Mouse (Mus musculus) T-helper 1 cell (primary cell): ENCODE data around the gene Zfp451.
"Not testable (repeated sequence)": the region's sequence is repeated elsewhere in the genome, so short reads cannot be mapped to it uniquely, and the experiment has no call there.

ENCODE experiments used
- in situ Hi-C: fragments of 300-600 bp; cut with MboI, MseI; formaldehyde crosslinking; loops from one replicate; pipeline ENCODE4 v1.15.1; 2025; ENCODE audit warnings: high pct_unique_total_duplicates

The Zfp451 gene

DNA sequence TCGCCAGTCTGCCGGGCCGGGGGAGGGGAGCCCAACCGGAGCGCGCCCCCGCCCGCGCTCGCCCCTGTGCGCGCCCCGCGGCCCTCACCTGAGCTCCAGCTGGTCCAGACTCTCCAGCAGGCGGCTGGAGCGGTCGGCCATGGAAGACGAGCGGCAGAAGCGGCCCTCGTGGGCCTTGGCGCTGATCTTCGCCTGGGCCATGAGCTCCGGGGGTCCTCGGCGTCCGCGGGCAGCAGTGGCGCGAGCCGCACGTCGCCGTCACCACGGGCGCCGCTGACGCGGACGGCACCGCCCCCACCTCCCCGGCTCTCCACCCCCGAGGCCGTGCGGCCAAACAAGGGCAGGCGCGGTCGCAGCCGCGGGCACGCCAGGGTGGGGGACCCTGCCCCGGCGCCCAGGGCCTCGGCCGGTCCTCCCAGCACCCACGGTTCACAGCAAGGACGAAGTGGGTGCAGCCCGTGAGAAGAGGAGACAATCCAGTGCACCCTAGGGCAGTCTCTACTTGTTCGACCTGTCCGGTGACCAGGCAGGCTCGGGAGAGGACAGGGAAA lies 56.8 kb downstream of the Zfp451 start, which contains the start of gene Bag2:
Gene Bag2, minus strand, starts transcription at position 305 of the 551 bp plus-strand sequence.
- in situ Hi-C loops: no loop called here

DNA sequence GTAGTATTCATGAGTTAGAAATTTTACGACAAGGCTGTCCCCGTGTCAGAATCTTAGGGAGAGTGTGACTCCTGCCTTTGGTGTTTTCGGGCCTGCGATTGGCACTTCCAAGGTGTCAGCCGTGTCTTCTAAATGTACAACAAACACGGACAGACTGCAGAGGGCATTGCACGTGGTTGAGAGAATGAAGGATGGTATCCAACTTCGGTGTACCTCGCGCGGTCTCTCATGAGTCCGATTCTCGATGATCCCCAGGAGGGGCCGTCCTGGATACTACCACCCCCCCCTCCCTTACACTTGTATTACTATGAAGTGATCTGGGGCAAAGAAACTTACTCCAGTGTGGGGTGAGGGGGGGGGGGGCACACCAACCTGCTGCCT lies 57.4 kb downstream of the Zfp451 start:
- in situ Hi-C loops: no loop called here

DNA sequence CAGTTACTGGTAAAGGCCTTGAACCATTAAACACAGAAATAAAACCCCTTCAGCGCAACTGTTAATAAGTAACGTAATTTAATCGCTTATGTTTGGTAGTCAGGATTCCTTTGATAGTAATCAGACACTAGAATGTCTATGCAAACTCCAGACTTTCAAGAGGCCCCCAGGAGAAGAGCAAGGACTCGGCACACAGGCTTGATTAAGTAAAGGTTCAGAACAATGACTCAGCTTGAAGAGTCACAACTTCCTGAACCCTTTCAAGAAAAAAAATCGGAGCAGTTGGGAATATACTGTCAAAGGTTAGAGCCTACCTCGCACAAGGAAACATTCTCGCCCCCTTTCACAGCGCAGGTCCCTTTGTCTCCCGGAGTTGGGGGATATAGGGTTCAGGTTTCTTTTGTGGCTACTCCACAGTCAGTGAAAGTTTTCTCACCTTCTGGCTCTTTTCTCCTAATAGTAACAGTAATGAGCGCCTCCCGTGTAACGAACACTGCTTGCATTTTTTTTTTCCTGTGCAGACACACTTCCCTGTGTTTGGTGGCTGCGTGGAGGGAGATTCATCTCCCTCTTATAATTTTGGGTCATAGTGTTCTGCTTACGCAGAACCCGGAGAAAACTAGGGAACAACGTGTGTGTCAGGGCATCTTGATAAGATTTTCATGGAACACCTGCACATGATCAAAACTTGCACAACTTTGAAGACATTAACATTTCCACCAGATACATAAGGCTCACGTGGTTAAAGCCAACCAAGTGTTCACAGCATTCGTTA lies 58.0 kb downstream of the Zfp451 start:
- in situ Hi-C loops: no loop called here

DNA sequence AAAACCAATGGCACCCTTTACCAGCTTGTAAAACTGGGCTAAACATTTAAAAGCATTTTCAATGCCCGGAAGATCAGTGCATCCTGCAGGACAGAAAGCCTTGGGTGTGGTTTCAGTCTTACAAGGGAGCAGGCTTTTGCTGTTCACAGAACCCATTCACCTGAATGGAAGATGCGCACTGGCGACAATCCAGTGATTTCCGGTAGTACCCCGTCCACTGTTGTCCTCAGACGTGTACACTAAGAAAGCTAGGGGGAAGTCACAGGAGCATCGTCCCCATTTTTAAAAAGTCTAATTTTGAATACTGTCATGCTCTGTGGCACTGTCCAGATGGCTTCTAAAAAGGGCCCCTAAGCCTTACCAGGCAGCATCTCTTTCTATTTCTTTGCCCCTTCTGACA lies 58.6 kb downstream of the Zfp451 start:
- in situ Hi-C loops: no loop called here

DNA sequence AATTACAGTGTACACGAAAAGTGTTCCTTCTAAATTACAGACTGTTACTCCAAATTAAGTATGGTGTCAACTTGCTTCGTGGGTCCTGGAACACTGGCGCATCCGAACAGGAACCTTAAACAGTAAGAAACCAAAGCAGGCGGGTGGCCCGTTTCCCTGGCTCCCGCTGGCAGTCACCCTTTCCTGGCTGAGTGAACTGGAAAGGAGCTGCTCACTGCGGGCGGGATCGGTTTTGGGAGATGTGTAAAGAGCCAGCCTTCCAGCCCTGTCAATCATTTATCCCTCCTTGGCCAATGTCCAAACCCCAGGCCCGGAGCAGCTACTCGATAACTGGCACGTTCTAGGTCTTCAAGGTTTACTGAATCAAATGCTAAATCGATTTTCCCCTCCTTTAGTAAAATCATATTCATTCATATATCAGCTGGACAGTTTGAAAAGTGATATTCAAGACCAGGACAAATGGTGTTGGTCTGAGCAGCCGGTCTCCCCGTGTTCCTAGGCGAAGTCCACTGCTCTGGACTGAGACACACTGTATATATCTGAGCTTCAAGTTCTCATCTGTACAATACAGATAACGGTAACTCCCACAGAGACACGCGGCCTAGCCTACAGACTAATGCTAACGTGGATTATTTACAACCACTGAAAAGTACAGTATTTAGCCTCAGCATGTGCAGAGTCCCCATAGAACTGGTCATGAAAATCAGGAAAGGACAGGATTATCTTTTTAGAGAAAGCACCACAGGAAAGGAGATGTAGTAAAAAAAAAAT lies 59.2 kb downstream of the Zfp451 start:
- in situ Hi-C loops: no loop called here

DNA sequence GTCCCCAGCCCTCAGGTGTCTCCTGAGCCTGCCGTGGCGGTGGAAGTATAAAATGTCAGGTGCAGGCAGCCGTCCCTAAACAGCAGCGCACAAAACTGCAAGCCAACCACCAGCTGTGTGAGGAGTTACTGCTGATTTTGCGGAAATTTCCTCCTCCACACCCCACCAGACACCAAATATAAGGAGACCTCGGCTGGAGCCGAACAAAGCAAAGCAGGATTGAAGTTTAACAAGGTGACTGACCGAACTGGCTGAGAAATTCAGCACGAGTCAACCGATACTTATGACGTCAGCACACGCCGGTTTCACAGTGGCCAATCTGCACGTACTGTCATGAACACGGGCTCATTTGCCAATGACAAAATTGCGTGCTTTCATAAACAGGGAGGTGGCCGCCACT lies 60.3 kb downstream of the Zfp451 start:
- in situ Hi-C loops: no loop called here

DNA sequence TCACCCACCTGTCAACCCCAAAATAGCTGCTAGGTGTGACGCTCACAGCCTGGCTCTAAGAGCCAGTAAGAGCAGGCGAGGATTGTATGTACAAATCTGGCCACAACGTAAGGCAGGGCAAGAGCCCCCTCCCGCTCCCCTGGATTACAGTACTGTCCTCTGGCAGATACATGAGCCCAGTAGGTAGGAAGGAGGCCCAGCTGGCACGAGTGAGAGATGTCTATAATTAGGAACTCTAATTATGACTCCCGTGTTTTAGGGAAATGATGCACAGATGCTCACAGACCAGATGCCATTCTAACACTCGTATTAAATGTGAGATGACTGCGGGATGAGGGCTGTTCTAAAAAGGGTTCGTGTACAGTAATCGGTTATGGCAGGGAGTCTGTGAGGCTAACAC lies 63.1 kb downstream of the Zfp451 start:
- in situ Hi-C loops: no loop called here

DNA sequence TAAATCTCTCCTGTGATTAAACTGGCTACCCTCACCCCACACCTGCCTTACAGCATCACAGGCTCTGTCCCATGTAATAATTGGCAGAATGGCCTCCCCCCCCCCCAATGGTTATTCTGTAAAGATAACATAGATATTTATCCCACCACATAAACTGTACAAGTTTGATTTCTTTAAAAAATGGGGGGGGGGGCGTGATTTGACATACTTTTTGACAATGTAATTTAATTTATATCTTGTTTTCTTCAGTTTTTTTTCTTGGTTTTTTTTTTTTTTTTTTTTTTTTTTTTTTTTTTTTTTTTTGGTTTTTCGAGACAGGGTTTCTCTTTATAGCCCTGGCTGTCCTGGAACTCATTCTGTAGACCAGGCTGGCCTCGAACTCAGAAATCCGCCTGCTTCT lies 64.7 kb downstream of the Zfp451 start:
- in situ Hi-C loops: not testable (repeated sequence)

DNA sequence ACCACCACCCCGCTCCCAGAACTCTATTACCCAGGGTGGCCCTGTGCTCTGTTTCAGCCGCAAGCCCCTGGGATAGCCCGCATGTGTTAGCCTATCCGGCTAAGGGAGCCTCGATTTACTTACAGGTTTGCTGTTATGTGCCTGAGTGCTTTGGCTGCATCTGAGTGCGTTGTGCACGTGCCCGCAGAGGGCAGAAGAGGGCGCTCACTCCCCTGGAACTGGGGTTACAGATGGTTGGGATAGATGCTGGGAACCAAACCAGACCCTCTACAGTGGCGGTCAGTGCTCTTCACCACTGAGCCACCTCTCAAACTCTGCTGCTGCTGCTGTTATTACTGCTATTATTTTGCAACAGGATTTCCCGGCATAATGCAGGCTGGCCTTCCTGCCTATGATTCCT lies 65.3 kb downstream of the Zfp451 start:
- in situ Hi-C loops: no loop called here

DNA sequence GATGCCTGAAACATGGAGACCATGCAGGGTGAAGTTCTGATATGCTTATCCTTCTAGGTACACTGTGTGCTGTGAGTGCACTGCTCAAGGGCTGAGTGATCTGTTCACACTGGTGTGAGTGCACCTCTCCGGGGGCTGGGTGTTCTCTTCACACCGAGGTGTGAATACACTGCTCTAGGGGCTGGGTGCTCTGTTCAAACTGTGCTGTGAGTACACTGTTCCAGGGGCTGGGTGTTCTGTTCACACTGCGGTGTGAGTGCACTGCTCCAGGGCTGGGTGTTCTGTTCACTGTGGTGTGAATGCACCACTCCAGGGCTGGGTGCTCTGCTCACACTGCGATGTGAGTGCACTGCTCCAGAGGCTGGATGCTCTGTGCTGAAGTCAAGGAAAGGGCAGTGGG lies 68.5 kb downstream of the Zfp451 start:
- in situ Hi-C loops: no loop called here

DNA sequence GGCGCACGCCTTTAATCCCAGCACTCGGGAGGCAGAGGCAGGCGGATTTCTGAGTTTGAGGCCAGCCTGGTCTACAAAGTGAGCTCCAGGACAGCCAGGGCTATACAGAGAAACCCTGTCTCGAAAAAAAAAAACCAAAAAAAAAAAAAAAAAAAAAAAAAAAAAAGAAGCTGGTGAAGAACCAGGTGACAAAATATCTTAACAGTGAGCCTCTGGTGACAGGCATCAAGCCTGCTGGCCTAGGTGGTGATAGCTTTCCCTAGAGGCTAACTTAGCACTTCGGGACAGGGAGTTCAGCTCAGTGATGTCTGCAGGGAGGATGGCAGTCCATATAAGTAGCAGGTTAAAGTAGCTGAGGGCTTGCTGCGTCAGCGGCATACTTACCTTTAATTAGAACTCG lies 69.6 kb downstream of the Zfp451 start:
- in situ Hi-C loops: not testable (repeated sequence)

DNA sequence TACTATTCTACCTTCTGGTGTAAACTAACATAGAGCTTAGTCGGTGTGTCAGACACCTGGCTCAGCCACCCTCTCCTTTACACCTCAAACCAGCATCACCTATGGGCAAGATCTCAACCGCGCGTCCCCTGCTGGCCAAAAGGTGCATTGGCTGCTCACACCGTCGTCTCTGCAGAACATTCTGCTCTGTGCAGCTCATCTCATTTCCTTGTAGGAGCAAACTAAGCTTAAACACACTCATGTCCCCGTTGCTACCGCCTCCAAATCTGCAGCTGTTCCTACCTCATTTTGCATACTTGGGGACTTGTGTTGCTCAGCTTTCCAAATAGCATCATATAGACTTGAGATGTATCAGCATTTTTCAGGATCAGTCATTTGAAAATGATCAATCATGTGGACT lies 71.5 kb downstream of the Zfp451 start:
- in situ Hi-C loops: no loop called here

DNA sequence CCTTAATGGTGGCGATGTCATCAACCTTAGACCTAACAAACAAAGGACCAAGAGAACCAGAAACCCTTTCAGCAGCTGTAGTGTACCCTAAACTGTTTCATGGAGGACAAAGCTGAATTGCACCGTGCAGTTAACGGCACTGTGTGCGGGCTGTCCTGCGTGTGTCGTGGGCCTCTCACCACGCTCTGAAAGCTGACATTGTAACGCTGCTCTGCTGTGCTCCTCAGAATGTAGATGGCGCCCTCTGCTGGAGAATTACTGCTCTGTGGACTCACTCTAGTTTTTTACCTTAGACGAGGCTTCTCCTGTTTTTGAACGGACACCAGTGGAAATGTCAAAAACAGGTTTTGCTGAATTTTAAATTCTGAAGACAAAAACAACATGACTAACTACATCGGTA lies 75.1 kb downstream of the Zfp451 start:
- in situ Hi-C loops: no loop called here

DNA sequence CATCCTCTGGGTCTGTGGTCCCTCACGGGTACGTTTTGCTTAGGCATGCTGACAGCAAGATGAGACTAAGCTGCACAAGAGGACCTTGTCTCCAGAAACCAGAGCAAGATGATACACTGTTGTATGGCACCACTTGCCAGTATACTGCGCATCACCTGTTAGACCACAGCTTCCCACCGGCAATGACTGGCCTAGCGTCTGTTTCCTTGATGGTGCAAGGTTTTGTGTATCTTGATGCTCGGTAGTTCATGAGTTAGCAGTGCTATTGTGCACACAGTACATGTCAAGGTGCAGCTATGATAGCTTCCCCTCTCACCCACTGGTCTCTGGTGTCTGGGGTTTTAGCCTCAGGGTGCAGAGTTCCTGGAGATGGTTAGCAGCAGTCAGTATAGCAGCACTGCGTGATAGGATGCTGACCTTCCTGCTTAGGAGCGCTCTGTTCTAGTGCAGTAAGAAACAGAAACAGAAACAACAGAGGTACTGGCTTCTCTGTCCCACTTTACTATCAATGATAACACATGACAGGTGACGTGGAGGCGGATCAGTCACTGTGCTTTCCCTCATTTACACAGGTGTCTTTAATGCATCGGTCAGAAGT lies 75.6 kb downstream of the Zfp451 start:
- in situ Hi-C loops: no loop called here

DNA sequence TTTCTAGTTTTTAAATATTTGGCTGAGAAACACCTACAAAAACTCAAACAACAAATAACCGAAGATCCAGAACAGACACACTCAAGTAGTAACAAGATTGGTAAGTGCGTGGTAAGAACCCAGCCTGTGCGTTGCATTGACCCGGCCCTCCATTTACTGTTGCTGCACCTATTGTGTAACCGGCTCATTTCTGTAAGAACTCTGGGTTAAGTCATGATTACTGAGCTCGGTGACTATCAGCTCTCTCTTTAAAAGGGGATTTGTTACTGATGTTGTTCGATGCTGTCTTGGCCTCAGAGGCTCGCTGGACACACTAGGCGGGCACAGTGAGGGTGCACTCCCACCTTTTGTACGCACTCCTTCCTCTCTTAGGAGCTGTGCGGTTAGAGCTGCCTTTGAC lies 76.1 kb downstream of the Zfp451 start:
- in situ Hi-C loops: no loop called here

DNA sequence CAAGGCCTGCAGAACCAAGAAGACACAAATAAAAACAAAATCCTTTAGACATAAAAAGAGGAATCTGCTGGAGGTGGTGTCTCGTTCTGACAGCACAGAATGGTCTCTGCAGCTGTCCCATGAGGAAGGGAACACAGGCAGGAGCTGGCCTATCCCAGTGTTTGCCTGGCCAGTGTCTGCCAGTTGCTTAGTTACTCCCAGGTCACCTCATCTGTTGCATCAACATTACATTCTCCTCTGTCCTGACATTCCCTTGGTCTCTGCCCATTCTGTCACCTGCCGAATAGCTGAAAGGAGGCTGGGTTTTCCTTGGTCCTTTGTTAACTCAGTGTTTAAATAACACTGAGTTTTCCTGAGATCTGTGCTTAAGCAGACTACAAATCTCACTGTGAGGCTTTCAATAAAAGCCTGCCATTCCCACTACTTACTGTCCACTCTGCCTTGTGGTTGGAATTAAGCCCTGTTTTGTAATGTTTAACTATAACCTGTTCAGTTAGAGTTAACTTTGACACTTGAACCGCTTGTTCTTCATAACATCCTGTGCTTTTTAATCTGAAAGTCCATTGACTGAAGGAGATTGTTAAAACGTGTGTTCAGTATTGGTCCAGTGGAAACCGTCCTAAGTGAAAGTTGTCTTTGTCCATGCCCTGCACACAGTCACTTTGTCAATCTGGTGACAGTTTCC lies 80.3 kb downstream of the Zfp451 start:
- in situ Hi-C loops: loop anchor here (5.0 kb wide), 1 partner anchor 47 kb away; no protein-coding TSS in a partner anchor

DNA sequence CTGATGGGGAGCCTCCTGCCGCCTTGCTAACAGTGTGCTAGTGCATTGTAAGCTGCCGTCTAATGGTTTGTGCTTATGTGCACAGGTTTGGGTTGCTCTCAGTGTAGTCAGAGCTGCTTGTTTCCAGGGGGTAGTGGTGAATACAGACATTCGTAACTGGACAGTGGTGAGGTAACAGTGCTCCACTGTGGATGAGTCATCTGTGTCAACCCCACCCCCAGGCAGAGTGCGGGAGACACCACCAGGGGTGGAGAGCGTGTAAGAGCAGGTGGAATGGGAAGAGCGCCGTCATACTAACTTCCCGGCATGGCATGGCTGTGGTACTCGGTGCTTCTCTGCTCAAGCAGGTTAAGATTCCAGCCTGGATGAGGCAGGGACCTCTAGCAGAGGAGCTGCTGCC lies 81.4 kb downstream of the Zfp451 start:
- in situ Hi-C loops: loop anchor here (5.0 kb wide), 1 partner anchor 46 kb away; no protein-coding TSS in a partner anchor

DNA sequence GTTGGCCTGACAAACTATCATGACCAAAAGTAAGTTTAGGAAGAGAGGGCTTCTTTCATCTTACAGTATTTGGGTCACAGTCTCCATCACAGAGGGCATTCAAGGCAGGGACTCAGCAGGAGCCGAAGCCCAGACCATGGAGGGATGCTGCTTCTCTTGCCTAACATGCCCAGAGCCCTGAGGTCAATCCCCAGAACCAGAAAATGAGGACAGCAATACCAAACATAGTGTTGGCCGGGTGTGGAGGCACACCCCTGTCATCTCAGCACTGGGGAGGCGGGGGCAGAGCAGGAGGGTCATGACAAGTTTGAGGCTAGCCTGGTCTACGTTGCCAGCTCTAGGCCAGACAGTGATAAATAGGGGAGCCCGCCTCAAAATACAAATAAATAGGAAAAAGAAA lies 89.3 kb downstream of the Zfp451 start:
- in situ Hi-C loops: no loop called here

DNA sequence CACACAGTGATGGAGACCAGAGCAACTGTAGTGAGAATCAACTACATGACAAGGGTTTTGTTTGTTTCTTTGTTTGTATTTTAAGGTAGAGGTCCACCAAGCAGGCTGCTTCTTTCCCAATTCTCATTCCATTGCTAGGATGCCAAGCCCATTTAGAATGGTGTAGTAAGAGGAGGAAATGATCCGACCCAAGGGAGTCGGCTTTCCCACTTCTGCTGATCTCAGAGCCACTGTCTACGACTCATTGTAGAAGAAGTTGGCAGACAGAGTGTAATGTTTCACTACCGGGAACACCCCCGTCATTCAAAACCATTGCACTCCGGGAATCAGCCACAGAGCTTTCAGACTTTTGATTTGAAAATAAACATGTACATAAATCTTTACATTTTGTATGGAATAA lies 89.9 kb downstream of the Zfp451 start:
- in situ Hi-C loops: no loop called here

DNA sequence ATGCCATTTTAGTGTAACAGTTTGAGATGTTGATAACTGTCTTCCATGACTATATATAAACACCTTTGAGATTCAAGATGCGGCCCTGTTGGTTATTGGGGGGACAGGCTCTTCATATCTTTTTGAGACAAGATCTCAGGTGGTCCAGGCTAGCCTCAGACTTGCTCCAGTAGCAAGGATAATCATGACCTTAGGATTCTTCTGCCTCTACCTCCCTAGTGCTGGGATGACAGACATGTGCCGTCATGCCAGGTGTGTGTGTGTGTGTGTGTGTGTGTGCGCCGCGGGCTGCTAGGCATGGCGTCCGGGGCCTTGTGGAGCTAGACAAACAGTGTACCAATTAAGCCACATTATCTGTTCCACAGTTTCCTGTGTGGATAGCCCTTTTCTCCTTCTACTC lies 93.4 kb downstream of the Zfp451 start:
- in situ Hi-C loops: no loop called here

DNA sequence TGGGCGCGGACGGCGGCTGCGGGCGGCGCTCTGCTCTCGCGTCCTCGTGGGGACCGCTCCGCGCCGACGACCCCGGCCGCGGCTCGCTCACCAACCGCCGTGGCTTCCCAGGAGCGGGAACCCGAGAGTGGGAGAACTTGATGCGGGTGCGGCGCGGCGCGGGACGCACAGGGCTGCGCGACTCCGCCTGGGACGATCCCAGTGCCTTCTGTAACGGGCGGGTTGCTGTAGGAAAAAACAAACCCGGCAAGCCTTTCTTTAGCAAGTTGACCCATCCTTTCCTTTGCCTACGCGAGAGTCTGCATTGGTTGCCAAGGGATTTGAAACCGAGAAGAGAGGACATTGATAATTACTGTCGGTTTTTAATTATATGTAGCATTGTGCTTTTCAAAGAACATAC lies 94.2 kb downstream of the Zfp451 start:
- in situ Hi-C loops: no loop called here

DNA sequence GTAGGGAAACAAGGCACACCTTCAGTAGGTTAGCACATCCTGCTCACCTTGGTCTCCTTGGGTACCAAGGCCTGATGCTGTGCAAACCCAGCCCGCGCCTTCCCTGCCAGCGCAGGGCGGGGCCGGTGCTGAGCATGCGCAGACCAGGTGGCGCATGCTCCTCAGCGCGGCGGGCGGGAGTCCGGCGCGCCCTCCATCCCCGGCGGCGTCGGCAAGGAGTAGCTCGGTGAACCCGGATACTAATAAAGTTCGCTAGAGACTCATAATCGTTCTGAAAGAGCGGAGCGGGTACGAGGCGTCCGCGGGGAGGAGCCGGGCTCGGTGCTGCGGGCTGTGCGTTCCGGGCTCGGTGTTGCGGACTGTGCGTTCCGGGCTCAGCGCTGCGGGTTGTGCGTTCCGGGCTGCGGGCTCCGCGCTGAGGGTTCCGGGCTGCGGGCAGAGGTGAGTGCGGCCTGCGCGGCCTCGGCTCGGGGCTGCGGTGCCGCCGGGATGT lies 94.6 kb downstream of the Zfp451 start, which contains the start of gene Rab23:
Gene Rab23, plus strand, starts transcription at position 155 of the 493 bp plus-strand sequence.
- in situ Hi-C loops: no loop called here
